25 mouse cellular contexts compared by ENCODE assay signal in the genomic region with DNA sequence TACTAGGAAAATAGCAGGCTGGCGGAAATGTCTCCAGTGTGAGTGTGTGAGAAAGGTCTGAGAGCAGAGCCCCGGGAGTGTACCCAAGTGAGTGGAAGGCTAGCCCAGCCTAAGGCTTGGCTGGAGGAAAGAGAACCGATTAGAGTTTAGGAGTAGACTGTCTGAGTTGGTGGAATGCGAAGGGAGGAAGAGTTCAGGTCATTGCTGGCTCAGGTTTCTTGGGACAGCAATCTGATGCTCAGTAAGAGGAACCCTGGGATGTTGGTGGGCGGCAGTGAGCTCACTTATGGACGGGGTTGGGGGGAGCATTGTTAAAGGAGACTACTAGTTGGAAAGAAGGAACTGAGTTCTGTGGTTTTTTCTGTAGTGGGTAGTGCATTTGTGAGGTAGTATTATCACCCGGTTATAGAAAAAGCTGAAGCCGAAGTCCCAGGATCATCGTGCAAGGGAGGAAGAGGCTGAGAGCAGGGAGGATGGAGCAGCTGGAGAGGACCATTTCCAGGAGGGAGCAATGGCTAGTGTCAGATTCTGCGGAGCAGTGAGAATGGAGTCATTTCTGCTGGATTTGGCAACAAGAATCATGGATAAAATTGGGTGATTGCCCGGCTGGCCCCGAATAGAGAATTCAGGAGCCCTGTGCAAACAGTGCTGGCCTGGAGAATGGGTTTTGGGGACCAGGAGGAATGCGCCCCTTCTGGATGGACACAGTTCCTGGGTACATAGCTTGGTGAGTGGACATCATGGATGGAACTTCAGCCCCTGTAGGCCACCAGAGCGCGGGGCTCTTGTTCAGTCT. TPM values are rescaled to one million over a fixed set of nuclear protein-coding genes. Genes with fewer than 3 reads are reported as not detected.
DNase-seq lines count a peak whose midpoint lies in the region; ATAC-seq and TF ChIP-seq lines count a peak whose summit lies in the region.
"Had no signal": no experiment of that assay in that cellular context is flagged by ENCODE, and none has a peak within 500 bp of the region (broad histone marks: within the 10 kb centered on the region; RNA-seq: fewer than 3 reads in every experiment).

No protein-coding gene starts in this region.

- no peak overlapping the region for H3K4me2 ChIP-seq in kidney, embryonic 14.5 days (replicated peaks; ENCODE audit: low read depth, low read length)
- H3K4me2 ChIP-seq in lung, postnatal 0 days (replicated peaks; ENCODE audit: low read depth, low read length) = no peak overlapping the region
- H3K4me2 ChIP-seq: embryonic facial prominence, embryonic 12.5 days; hindbrain, embryonic 15.5 days; limb, embryonic 15.5 days had no signal

- peaks cover 15% of the 10 kb centered on the region; the same call in 1 of the 2 replicates for H3K4me1 ChIP-seq in kidney, embryonic 14.5 days (ENCODE audit: control insufficient read depth, insufficient read depth, low read length)
- no peaks in the 10 kb centered on the region for H3K4me1 ChIP-seq in lung, postnatal 0 days (ENCODE audit: insufficient read depth, low read depth, low read length)
- H3K4me1 ChIP-seq: hindbrain, embryonic 15.5 days had no signal

- TF ChIP-seq EP300 in lung, postnatal 0 days (IDR thresholded peaks at IDR 0.05) = no peak

- peak; percentile 76; the same call in 1 of the 2 replicates for ATAC-seq in kidney, embryonic 14.5 days (ENCODE audit: low FRiP score, low TSS enrichment)
- ATAC-seq in lung, postnatal 0 days = no peak

- no peaks in the 10 kb centered on the region for H3K9me3 ChIP-seq in kidney, embryonic 14.5 days (ENCODE audit: control insufficient read depth, low read length)
- no peaks in the 10 kb centered on the region for H3K9me3 ChIP-seq in lung, postnatal 0 days (ENCODE audit: low read length)
- H3K9me3 ChIP-seq: embryonic facial prominence, embryonic 12.5 days; hindbrain, embryonic 15.5 days; limb, embryonic 15.5 days had no signal

- 69% methylated on average over 15 of the region's 15 CpGs for WGBS in kidney, embryonic 14.5 days
- 85% methylated on average over 15 of the region's 15 CpGs for WGBS in lung, postnatal 0 days

- no peak overlapping the region for H3K27ac ChIP-seq in kidney, embryonic 14.5 days (ENCODE audit: low read depth, low read length)
- H3K27ac ChIP-seq in lung, postnatal 0 days (ENCODE audit: low read length) = no peak overlapping the region
- H3K27ac ChIP-seq: embryonic facial prominence, embryonic 12.5 days; hindbrain, embryonic 15.5 days; limb, embryonic 15.5 days; liver, embryonic 14.5 days; stomach, postnatal 0 days had no signal

- H3K36me3 ChIP-seq in kidney, embryonic 14.5 days (ENCODE audit: control insufficient read depth, insufficient read depth, low read length) = no peaks in the 10 kb centered on the region
- no peaks in the 10 kb centered on the region for H3K36me3 ChIP-seq in lung, postnatal 0 days (ENCODE audit: insufficient read depth, low read length)
- H3K36me3 ChIP-seq: embryonic facial prominence, embryonic 12.5 days; hindbrain, embryonic 15.5 days; limb, embryonic 15.5 days had no signal

- no peak overlapping the region for H3K9ac ChIP-seq in kidney, embryonic 14.5 days (ENCODE audit: low read depth, low read length)
- no peak overlapping the region for H3K9ac ChIP-seq in lung, postnatal 0 days (replicated peaks; ENCODE audit: low read depth)
- H3K9ac ChIP-seq: embryonic facial prominence, embryonic 12.5 days; forebrain, postnatal 0 days; hindbrain, embryonic 15.5 days; limb, embryonic 15.5 days; liver, embryonic 14.5 days had no signal

- no peaks in the 10 kb centered on the region for H3K27me3 ChIP-seq in kidney, embryonic 14.5 days (ENCODE audit: control insufficient read depth, insufficient read depth, low read length)
- no peaks in the 10 kb centered on the region for H3K27me3 ChIP-seq in lung, postnatal 0 days (replicated peaks; ENCODE audit: insufficient read depth, low read length)
- H3K27me3 ChIP-seq: embryonic facial prominence, embryonic 12.5 days; hindbrain, embryonic 15.5 days; limb, embryonic 15.5 days had no signal

- H3K4me3 ChIP-seq in kidney, embryonic 14.5 days (ENCODE audit: low read length) = no peak overlapping the region
- H3K4me3 ChIP-seq in lung, postnatal 0 days (ENCODE audit: low read depth, low read length) = no peak overlapping the region
- H3K4me3 ChIP-seq: embryonic facial prominence, embryonic 12.5 days; hindbrain, embryonic 15.5 days; limb, embryonic 15.5 days had no signal

- DNase-seq in adrenal gland, postnatal 10 days = peak; percentile 16
- no peak for DNase-seq in adrenal gland, postnatal 14 days
- peak; percentile 24 to 41 for DNase-seq in heart, adult 18-20 months
- DNase-seq in heart, adult 8-10 months (ENCODE audit: low spot score) = no peak
- no peak for DNase-seq in kidney, adult 18-20 months
- DNase-seq in lung, postnatal 10 days = peak; percentile 28
- no peak for DNase-seq in lung, postnatal 0 days (ENCODE audit: low spot score)
- DNase-seq: adrenal gland, postnatal 25 days; cerebellum, adult 9-10 months; heart, adult 11 months; kidney, adult 9 months; left cerebral cortex, postnatal 4 days; lung, postnatal 36 days; midbrain, embryonic 14.5 days; right cerebral cortex, postnatal 14 days; thymus, adult 2 months; thymus, postnatal 4 days had no signal

- no peak for TF ChIP-seq CTCF in lung, postnatal 0 days (IDR thresholded peaks at IDR 0.05)

RNA-seq across cellular contexts. Expression of a gene that starts 40.0 kb away (rescaled TPM):
- total RNA-seq in adrenal gland, postnatal 10 days (2021) = 10 to 100 TPM; 25.5 to 34.1 TPM
- 22.3 and 26.1 TPM in 2 replicates for total RNA-seq in adrenal gland, postnatal 14 days (2021)
- total RNA-seq in heart, adult 18-20 months (2021) = 10 to 100 TPM; 37.2 to 38.1 TPM
- total RNA-seq in heart, adult 8-10 months (2022) = 10 to 100 TPM; 40.4 to 50.0 (median 45.6) TPM
- 14.5 and 23.0 TPM in 2 replicates for polyA plus RNA-seq in kidney, embryonic 14.5 days (2014; fragmentation: Nextera tagmentation; extraction: Ambion mirVana)
- polyA plus RNA-seq in lung, postnatal 0 days (2015; fragmentation: Nextera tagmentation; extraction: Ambion mirVana) = 6.9 and 10.2 TPM in 2 replicates
- total RNA-seq: megakaryocyte-erythroid progenitor cell, adult 5-6 weeks had no signal

Comparison
In these comparisons a context has a peak if more than half of its experiments do, and no peak if none do; other contexts are left out.
1. DNase-seq: peak in adrenal gland, postnatal 10 days (single experiment), heart, adult 18-20 months (2 of 2) and lung, postnatal 10 days (single experiment); none in adrenal gland, postnatal 14 days (single experiment), heart, adult 8-10 months (single experiment), kidney, adult 18-20 months (single experiment) and lung, postnatal 0 days (single experiment).